Mouse (Mus musculus) adrenal gland, adult 8-10 months (tissue): Measurements from ENCODE around the gene Leprot. TPM values are rescaled to one million over a fixed set of nuclear protein-coding genes. Genes with fewer than 3 reads are reported as not detected.

ENCODE experiments used
- DNase-seq: peaks from one replicate; pipeline ENCODE4 v3.0.0; 2022
- total RNA-seq, 4 experiments: library from RNA; stranded (reverse); gene quantifications; 2 replicates each; pipeline ENCODE4 v1.2.4; 2022

Gene Leprot
- total RNA-seq, 4 experiments from 2014 or later: 61.4 to 92.7 (median 75.5) TPM

DNA sequence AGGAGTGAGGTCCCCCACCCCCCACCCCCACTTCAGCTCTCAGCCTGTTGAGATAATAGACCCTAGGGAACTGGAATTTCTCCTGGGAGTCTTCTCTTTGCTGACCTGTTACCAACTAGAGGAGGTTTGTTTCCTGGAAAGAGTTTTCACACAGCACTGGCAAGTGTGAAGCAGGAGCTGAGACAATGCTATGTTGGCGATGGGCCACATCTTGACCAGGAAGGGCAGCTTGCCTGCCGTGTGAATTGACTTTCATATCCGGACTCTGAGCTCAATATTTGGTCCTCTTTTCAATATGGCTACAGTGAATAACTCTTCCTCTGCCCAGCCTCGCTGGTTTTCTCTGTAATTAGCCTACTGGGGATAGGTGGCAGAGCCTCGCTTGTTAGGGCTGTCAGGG is 21.6 kb downstream of the Leprot start:
- DNase-seq: no peak

DNA sequence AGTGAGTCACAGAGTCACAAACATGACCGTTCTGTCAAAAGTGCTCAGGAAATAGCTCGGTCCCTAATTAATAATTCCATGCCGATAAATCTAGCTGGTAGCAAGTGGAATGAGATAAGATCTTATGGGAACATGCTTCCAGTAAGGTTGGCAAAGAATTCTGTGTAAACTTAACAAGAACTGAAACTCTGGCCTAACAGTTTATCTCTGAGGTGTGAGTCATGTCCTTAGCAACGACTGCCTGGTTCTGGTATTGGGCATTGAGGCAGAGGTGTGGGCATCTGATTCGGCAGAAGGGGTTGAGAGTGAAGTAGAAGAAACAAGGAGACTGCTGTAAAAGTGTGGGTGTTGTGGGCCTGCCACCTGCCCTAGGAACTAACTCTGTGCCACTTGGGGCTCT is 22.3 kb downstream of the Leprot start:
- DNase-seq: no peak

DNA sequence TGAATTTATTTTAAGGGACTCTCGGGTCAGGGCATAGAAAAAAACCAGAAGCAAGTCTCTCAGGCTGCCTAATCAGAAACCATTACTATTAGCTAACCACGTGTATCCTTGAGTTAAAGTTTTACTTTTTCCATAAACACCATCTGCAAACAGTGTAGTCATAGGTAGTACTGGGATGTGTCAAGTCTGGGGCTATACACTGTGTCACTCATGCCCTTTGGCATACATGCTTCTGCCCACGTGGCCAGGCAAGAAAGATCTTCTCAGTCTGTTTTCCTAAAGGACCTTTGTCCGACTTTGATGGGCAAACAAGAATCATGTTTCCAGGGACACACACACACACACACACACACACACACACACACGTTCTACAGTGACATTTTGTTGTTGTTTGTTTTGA is 27.3 kb downstream of the Leprot start:
- no peak for DNase-seq

DNA sequence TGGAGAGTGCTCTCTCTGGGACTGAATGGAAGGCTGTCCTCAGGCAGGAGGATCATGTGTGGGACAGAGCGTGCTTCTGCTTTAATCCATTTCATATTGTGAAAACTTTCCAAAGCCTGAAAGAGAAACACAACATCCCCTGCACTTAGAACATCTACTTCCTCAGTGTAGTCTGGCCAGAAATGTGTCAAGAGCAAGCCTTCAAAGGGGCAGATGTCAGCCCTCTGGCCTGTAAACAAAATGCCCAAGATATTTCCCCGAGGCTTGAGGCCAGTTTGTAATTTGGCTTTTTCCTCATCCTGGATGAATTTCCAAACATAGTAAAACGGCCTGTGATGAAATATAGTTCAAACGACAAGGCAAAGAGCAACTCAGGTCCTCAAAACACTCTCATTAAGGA is 28.2 kb downstream of the Leprot start:
- DNase-seq: peak; percentile 27

DNA sequence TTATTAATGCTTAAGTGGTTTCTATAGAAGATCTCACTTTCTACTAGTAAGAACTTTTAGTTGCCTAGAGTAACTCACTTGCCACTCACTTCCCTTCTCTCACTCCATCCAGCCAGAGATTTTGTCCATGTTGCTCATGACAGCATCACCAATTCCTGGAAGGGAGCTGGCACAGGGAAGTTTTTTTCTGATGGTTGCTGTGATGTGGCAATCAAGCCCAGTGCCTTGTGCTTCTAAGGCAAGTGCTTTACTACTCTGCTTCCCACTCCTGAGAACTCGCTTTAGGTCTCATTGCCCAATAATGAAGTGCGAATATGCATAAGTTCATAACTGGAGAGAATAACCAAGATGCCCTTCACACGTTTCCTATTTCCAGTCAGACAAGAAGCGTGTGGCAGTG is 35.1 kb downstream of the Leprot start:
- DNase-seq: no peak

GRCm38 (mm10) chr4:101683086-101683485 is 35.6 kb downstream of the Leprot start:
- peak; percentile 36 for DNase-seq

GRCm38 (mm10) chr4:101684821-101685220 is 37.3 kb downstream of the Leprot start:
- no peak for DNase-seq

DNA sequence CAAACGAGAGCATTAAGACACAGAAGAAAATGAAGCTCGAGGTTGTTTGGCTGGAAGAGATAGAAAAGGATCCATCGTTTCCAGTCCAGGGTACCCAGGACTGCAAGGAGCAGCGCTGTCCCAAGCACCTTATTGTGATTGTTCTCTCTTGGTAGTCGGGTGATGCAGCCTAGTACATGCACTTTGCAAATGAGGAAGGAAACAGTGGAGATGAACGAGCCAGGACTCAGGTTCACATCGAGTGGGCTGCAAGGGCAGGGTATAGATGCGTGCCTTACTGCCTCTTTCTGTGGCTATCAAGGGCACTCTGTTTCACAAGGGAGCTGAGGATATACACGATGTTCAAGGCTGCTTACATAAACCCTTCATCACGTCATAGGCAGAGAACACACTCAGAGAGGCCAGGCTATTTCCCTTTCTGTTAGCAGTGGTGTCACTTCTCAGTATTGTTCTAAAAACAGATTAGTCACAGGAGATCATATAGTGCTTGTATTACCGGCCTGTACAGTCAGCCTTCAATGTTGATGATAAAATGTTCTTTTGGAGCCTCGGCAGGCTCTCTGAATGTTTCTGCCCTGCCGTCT is 38.8 kb downstream of the Leprot start:
- DNase-seq: peak; percentile 24

DNA sequence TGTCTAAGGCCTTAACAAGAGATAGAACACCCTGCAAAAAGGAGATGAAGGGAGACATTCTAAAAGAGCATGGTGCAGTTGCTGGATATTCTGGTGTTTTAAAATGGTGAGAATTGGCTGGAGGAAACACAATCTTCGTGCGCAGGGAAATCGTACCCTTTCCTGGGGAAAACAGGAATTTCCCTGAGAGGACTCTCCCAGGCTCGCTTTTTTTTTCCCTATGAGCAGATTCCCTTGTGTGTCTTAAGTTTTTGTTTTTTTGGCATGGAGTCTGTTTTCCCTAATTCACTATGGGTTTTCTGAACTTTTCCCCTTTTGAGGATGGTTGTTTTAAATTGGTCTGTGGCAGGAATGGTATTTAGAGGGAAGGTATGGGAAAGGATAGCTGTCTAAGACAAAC is 41.7 kb downstream of the Leprot start:
- no peak for DNase-seq

DNA sequence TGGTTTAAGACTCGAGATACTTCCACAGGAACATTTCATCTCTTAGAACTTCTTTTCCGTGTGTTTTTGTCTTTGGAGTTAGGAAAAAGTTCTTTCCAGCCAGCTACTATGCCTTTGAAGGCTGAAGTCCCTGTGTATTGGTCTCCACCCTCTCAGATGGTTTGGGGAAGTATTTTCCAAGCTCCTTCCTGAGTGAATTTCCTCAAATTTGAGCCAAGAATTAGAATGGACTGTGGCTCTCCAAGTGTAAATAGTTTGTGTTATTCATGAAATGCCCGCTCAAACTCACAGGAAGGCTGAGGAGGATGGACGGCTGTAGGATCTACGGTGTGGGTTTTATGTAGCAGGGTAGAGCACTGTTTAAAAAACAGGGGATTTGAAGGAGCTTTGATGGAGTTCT is 42.1 kb downstream of the Leprot start:
- DNase-seq: no peak

DNA sequence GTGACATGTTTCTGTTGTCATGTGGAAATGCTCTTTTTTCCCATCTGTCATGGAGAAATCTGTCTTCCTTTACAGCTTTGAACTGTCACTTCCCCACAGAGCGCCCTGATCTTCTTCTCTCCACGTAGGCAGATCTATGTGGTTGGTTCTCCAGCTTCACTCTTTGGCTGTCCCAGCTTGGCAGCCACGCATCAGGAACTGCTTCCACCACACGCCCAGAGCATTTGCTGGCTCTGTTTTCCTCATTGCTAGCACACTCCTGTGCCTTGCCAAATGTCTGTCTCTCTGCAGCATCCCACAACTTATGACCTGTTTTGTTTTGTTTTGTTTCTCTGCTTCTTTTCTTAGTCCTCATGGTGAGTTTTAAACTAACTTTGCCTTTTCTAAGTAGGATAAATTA is 45.4 kb downstream of the Leprot start:
- no peak for DNase-seq

- DNase-seq: no peak
Measured at GRCm38 (mm10) chr4:101694529-101694928, 47.0 kb downstream of the Leprot start.

- DNase-seq: no peak
Measured at GRCm38 (mm10) chr4:101697236-101697635, 49.7 kb downstream of the Leprot start.

GRCm38 (mm10) chr4:101699423-101699822 is 51.9 kb downstream of the Leprot start:
- DNase-seq: no peak

DNA sequence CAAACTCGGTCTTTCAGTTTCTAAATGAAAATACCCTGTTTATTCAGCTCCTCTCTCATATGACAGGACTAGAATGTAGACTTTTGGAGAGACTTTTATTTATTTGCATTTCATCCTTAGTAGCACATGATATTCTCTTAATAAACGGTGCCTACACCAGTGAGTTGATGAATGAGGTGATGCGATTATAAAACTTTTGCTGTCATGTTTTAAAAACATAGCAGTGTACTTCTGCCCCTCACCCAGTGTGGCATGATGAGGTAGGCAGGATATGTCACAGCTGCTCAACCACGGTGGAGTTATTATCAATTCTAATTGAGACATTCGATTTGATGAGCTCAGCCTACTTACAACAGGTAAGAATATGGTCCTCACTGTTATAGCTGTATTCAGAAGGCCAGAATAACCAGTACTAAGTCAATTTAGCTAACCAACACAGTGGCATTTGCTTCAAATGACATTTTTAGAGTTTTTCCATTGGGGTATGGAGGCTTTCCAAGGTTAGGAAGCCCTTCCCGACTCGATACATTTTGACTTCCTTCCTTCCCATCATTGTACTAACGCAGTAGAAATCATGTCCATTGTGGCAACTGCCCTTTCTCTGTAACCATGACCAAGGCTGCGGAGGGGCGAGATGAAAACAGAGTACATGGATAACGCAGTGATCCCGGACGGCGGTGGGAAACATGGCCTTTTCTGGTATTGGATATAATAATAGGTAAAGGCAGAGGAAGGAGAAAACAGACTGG is 53.5 kb downstream of the Leprot start:
- no peak for DNase-seq

DNA sequence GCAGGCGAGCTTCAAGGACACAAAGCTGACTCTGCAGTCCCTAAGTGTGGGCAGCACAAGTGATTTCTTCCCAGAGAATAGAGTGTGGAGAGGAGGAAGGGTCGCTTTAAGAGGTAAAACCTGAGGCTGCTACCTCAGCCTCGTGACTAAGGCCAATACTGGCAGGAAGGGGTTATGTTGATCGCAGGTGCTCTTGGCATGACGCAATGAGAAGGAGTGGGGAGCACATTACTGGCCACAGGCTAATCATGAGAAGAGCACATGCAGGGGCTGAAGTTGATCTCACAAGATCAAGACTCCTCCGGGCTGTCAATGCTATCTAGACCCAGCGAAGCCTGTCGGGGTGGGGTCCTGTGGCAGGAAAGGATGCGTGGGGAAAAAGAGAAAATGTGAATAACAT is 57.8 kb downstream of the Leprot start:
- no peak for DNase-seq

DNA sequence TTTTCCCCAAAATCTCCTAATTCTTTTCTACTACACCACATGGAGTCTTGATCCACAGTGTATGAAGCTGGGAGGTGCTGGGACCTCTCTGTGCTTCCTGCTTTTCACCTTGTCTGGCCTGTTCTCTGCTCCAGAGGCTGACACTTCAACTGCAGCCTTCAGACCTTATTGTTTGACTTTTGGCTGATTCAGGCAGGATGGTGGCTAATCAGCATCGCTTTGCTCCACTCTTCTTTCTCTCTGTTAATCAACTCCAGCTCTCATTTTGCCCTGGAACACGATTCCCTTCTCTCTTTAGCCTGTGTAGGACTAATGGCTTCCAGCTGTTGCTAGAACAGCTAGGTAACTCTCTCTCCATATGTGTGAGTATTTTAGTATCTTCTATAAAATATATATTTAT is 59.7 kb downstream of the Leprot start:
- DNase-seq: no peak

GRCm38 (mm10) chr4:101707953-101708352 is 60.4 kb downstream of the Leprot start:
- DNase-seq: no peak

Other genes starting within 250 kb of the Leprot start
- gene Ak4, start 228.4 kb upstream of the Leprot start, total RNA-seq: 10 to 100 TPM in 2 of 4 experiments, 1 to 10 TPM in 2; 6.7 to 14.0 (median 9.6) TPM
- 10 to 100 TPM in 2 of 4 experiments, 1 to 10 TPM in 2; 5.8 to 20.3 (median 11.7) TPM for gene Dnajc6, start 151.1 kb upstream of the Leprot start, total RNA-seq
- 10 to 100 TPM; 15.9 to 17.0 (median 16.9) TPM for gene Lepr, start 69.7 kb downstream of the Leprot start, total RNA-seq
- not detected for gene B020004J07Rik, start 196.3 kb downstream of the Leprot start, total RNA-seq
- gene C130073F10Rik, start 246.1 kb downstream of the Leprot start, total RNA-seq: not detected